Mouse (Mus musculus): Measurements from ENCODE around the gene Itga3. TPM values are rescaled to one million over a fixed set of nuclear protein-coding genes. Genes with fewer than 3 reads are reported as not detected.

Itga3 gene
- polyA plus RNA-seq, 1 experiment from 2014 or later, result 2.9 TPM

DNA sequence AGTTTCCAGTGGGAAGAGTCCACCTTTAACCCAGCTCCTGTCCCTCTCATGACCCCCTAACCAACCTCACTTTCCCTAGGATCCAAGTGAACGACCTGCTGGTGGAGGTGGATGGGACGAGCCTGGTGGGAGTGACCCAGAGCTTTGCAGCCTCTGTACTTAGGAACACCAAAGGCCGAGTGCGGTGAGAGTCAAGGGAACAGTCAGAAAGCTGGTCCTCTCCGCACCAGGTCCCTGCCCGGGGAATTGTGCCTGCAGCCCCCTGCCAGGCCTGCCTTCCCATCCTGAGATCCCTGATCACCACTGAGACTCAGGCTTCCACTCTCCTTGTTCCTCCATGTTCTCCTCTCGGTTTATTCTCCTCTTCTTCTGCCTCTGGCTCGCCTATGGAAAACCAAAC, 76.5 kb downstream of the Itga3 start:
- Histone ChIP-seq H3K9ac (ENCODE audit: low read length) (no peak overlapping the region), H3K36me3 (ENCODE audit: control insufficient read depth, insufficient read depth, low read length) (peaks cover 36% of the 10 kb centered on the region), H3K27me3 (ENCODE audit: control insufficient read depth, insufficient read depth, low read length) (no peaks in the 10 kb centered on the region), H3K9me3 (ENCODE audit: control insufficient read depth, low read length) (no peaks in the 10 kb centered on the region), H3K4me1 (ENCODE audit: control insufficient read depth, insufficient read depth, low read length) (peaks cover 17% of the 10 kb centered on the region), H3K4me3 (ENCODE audit: low read depth, low read length) (no peak overlapping the region), H3K27ac (ENCODE audit: low read depth, low read length) (peak overlapping the region; percentile 50), H3K4me2 (no peak overlapping the region)
- ATAC-seq (ENCODE audit: low FRiP score) (no peak), DNase-seq (ENCODE audit: low spot score, missing footprints) (peak; percentile 82)
- WGBS, result 82% methylated on average over 8 of the region's 8 CpGs

DNA sequence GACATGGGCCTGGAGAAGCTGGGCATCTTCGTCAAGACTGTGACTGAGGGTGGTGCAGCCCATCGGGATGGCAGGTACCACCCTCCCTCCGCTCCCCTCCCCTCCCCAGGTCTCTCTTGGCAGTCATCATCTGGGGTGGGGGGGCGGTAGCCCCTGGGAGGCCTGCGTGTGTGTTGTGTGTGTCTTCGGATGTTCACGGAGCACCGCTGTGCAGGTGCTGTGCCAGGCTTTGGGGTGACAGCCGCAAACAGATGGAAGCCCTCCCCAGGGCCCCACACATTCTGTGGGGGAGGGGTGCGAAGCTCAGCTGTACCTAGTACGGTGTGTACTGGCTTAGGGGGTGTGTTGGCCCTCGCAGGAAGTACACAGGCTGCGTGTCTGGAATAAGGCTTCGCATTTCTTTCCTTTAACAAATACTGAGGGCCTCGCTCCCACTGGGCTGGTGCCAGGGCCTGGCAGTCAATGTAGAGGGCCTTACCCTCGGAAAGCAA, 78.5 kb downstream of the Itga3 start:
- Histone ChIP-seq H3K27me3 (ENCODE audit: control insufficient read depth, insufficient read depth, low read length) (no peaks in the 10 kb centered on the region), H3K4me1 (ENCODE audit: control insufficient read depth, insufficient read depth, low read length) (peaks cover 38% of the 10 kb centered on the region), H3K4me2 (no peak overlapping the region), H3K27ac (ENCODE audit: low read depth, low read length) (no peak overlapping the region), H3K9me3 (ENCODE audit: control insufficient read depth, low read length) (no peaks in the 10 kb centered on the region), H3K36me3 (ENCODE audit: control insufficient read depth, insufficient read depth, low read length) (peaks cover 31% of the 10 kb centered on the region), H3K4me3 (ENCODE audit: low read depth, low read length) (no peak overlapping the region), H3K9ac (ENCODE audit: low read length) (no peak overlapping the region)
- DNase-seq (ENCODE audit: low spot score, missing footprints) (no peak), ATAC-seq (ENCODE audit: low FRiP score) (no peak)
- 89% methylated on average over 16 of the region's 16 CpGs for WGBS

DNA sequence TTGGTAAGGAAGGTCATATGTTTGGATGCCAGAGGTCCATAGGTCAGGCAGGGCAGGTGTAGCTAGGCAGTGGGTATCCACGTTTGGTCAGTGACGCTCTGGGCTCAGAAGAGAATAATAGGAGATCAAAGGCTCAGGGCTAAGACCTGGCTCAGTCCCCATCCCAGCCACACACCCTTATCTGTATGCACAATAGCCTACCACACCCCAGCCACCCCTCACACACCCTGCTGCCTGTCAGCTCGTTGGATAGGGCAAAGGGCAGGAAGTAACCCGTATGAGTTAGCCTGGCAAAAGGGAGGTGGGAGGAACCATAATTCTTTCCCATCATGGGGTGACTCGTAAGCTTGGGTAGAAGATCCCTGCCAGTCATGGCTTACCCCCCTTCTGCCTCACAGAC, 79.0 kb downstream of the Itga3 start:
- DNase-seq (ENCODE audit: low spot score, missing footprints) (peak; percentile 60), ATAC-seq (ENCODE audit: low FRiP score) (no peak)
- Histone ChIP-seq H3K9ac (ENCODE audit: low read length) (no peak overlapping the region), H3K4me2 (no peak overlapping the region), H3K27me3 (ENCODE audit: control insufficient read depth, insufficient read depth, low read length) (no peaks in the 10 kb centered on the region), H3K9me3 (ENCODE audit: control insufficient read depth, low read length) (no peaks in the 10 kb centered on the region), H3K36me3 (ENCODE audit: control insufficient read depth, insufficient read depth, low read length) (peaks cover 29% of the 10 kb centered on the region), H3K4me3 (ENCODE audit: low read depth, low read length) (no peak overlapping the region), H3K4me1 (ENCODE audit: control insufficient read depth, insufficient read depth, low read length) (peaks cover 42% of the 10 kb centered on the region), H3K27ac (ENCODE audit: low read depth, low read length) (no peak overlapping the region)
- 71% methylated on average over 5 of the region's 5 CpGs for WGBS

DNA sequence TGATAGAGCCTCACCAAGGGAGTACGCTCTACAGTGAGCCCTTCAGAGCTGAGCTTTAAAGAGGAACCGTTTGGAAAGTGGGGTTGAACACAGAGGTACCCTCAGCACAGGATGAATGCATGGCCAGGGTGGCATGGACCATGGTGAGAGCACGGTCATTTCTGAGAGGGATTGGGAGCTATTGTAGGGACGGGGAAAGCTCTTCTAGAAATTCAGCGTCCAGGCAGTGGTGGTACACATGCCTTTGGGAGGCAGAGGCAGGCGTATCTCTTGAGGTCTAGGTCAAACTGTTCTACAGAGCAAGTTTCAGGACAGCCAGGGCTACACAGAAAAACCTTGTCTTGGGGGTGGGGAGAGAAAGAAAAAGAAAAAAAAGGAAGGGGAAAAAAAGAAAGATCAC, 79.6 kb downstream of the Itga3 start:
- WGBS, result 92% methylated on average over 6 of the region's 6 CpGs
- no peak overlapping the region for H3K27ac ChIP-seq (ENCODE audit: low read depth, low read length)

DNA sequence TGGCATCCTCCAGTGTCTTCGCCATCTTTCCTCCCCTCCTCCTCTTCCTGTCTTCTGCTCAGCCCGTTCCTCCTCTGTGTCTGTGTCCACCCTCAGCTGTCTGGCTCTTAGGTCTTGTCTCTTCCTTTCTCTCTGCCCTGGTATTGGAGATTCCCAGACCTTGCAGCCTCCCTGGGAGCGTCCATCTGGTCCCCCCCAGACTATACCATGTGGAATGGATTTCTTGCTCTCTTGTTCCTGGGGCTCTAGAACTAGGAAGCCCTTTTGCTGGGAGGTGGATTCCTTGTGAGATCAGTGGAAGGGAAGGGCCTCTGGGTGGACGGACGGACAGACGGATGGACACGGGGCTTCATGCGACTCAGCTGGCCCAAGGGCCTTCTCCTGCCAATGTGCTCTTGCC, 80.5 kb downstream of the Itga3 start:
- DNase-seq (ENCODE audit: low spot score, missing footprints), result no peak
- Histone ChIP-seq H3K36me3 (ENCODE audit: control insufficient read depth, insufficient read depth, low read length) (peaks cover 21% of the 10 kb centered on the region), H3K9me3 (ENCODE audit: control insufficient read depth, low read length) (no peaks in the 10 kb centered on the region), H3K9ac (ENCODE audit: low read length) (no peak overlapping the region), H3K4me2 (0 out of 2 replicates have a peak overlapping the region, but pooled peaks have one; percentile 98), H3K4me3 (ENCODE audit: low read depth, low read length) (no peak overlapping the region), H3K27ac (ENCODE audit: low read depth, low read length) (no peak overlapping the region), H3K27me3 (ENCODE audit: control insufficient read depth, insufficient read depth, low read length) (no peaks in the 10 kb centered on the region), H3K4me1 (ENCODE audit: control insufficient read depth, insufficient read depth, low read length) (peaks cover 48% of the 10 kb centered on the region)
- WGBS, result 89% methylated on average over 8 of the region's 8 CpGs
- no peak for ATAC-seq (ENCODE audit: low FRiP score)

More for the DNA sequence above, 79.6 kb downstream of the Itga3 start:
- no peak overlapping the region for H3K4me2 ChIP-seq
- H3K27me3 ChIP-seq (ENCODE audit: control insufficient read depth, insufficient read depth, low read length), result no peaks in the 10 kb centered on the region
- no peak overlapping the region for H3K9ac ChIP-seq (ENCODE audit: low read length)
- H3K4me3 ChIP-seq (ENCODE audit: low read depth, low read length), result no peak overlapping the region
- peaks cover 48% of the 10 kb centered on the region for H3K4me1 ChIP-seq (ENCODE audit: control insufficient read depth, insufficient read depth, low read length)
- H3K9me3 ChIP-seq (ENCODE audit: control insufficient read depth, low read length), result no peaks in the 10 kb centered on the region
- ATAC-seq (ENCODE audit: low FRiP score) (no peak), DNase-seq (ENCODE audit: low spot score, missing footprints) (peak; percentile 74)
- peaks cover 23% of the 10 kb centered on the region for H3K36me3 ChIP-seq (ENCODE audit: control insufficient read depth, insufficient read depth, low read length)

DNA sequence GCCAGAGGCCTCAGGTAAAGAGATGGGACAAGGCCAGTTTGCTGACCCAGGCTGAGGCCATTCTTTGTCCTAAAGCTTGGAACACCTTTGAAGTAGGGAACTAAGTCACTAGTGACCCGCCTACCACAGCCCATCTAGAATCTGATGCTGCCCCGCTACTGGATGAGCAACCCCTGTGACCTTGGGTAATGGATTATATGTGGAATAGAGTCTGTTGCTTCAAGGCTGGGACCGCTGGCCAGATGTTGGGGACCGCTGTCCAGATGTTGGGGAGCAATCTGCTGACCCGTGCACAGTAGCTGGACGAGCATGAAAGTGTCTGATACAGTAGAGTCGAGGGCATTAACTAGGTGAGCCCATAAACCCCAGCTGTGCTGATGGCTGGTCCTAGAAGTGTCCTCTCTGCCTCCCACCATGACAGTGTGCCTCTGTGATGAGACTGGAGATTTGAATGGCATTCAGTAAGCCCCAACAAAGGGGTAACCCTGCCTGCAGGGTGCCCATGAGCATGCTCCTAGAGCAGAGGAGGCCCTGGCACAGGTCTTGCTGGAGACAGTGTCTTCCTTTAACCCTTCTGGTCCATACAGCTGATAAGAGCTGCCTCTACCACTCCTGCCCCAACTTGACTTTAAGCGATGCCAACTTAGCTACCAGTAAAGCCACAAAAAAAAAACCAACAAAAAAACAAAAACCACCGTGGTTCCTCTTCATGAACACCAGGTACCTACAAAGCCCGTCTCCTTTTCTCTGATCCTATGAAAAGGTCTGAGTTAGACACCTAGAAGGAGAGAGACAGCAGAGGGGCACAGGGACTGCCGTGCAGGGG, 81.4 kb downstream of the Itga3 start:
- no peak for ATAC-seq (ENCODE audit: low FRiP score)
- H3K4me3 ChIP-seq (ENCODE audit: low read depth, low read length), result no peak overlapping the region
- H3K4me2 ChIP-seq, result peak overlapping the region; percentile 98
- peaks cover 44% of the 10 kb centered on the region for H3K4me1 ChIP-seq (ENCODE audit: control insufficient read depth, insufficient read depth, low read length)
- DNase-seq (ENCODE audit: low spot score, missing footprints), result peak; percentile 81
- no peaks in the 10 kb centered on the region for H3K9me3 ChIP-seq (ENCODE audit: control insufficient read depth, low read length)
- no peaks in the 10 kb centered on the region for H3K27me3 ChIP-seq (ENCODE audit: control insufficient read depth, insufficient read depth, low read length)
- no peak overlapping the region for H3K27ac ChIP-seq (ENCODE audit: low read depth, low read length)
- H3K9ac ChIP-seq (ENCODE audit: low read length), result peak overlapping the region; percentile 97; the same call in 1 of the 2 replicates
- WGBS, result 86% methylated on average over 11 of the region's 11 CpGs
- peaks cover 18% of the 10 kb centered on the region for H3K36me3 ChIP-seq (ENCODE audit: control insufficient read depth, insufficient read depth, low read length)

Other genes with a start within 250 kb of the Itga3 start
- gene Col1a1, start 140.6 kb downstream of the Itga3 start, polyA plus RNA-seq (2014; fragmentation: Nextera tagmentation; extraction: Ambion mirVana), result 128 and 136 TPM in 2 replicates
- gene Hils1, start 109.2 kb downstream of the Itga3 start, polyA plus RNA-seq (2014; fragmentation: Nextera tagmentation; extraction: Ambion mirVana), result not detected in 2 replicates
- gene Sgca, start 100.5 kb downstream of the Itga3 start, polyA plus RNA-seq (2014; fragmentation: Nextera tagmentation; extraction: Ambion mirVana), result not detected in 2 replicates
- 10.5 and 12.4 TPM in 2 replicates for gene Ppp1r9b, start 85.8 kb downstream of the Itga3 start, polyA plus RNA-seq (2014; fragmentation: Nextera tagmentation; extraction: Ambion mirVana)
- 47.3 and 47.8 TPM in 2 replicates for gene Samd14, start 66.9 kb downstream of the Itga3 start, polyA plus RNA-seq (2014; fragmentation: Nextera tagmentation; extraction: Ambion mirVana)
- 12.6 and 13.3 TPM in 2 replicates for gene Pdk2, start 35.4 kb downstream of the Itga3 start, polyA plus RNA-seq (2014; fragmentation: Nextera tagmentation; extraction: Ambion mirVana)
- 0.59 and 0.65 TPM in 2 replicates for gene Dlx3, start 43.3 kb upstream of the Itga3 start, polyA plus RNA-seq (2014; fragmentation: Nextera tagmentation; extraction: Ambion mirVana)
- gene Dlx4, start 69.5 kb upstream of the Itga3 start, polyA plus RNA-seq (2014; fragmentation: Nextera tagmentation; extraction: Ambion mirVana), result not detected in 2 replicates
- not detected in 2 replicates for gene Tac4, start 184.7 kb upstream of the Itga3 start, polyA plus RNA-seq (2014; fragmentation: Nextera tagmentation; extraction: Ambion mirVana)
- 75.8 and 80.9 TPM in 2 replicates for gene Kat7, start 233.4 kb upstream of the Itga3 start, polyA plus RNA-seq (2014; fragmentation: Nextera tagmentation; extraction: Ambion mirVana)